Mouse (Mus musculus) MEL (cell line): ENCODE measurements at regions not wholly inside any gene's neighbourhood (a gene's known extent, or its start where the extent isn't known, plus 50 kb on each side); places are given as distances from the start of the nearest gene placed in this dataset.

Experiments used
- DNase-seq: peaks from one replicate; pipeline ENCODE4 v3.0.0; 2011; ENCODE audit warnings: low read depth, low spot score
- H3K27ac ChIP-seq: 2 replicates; pipeline ENCODE4 v1.5.1; 2012; ENCODE audit warnings: low read depth, mild to moderate bottlenecking, control low read depth, low read length, moderate library complexity; ENCODE audit not compliant: control insufficient read depth
- H3K27me3 ChIP-seq, 2 experiments: fragments of 150-350 bp in 1 of 2; sonication (generic) in 1 of 2; 2 replicates each; pipeline ENCODE4 v1.6.1; 2012; ENCODE audit warnings: low read length in 2 of 2, mild to moderate bottlenecking in 2 of 2, improper control_type of control experiment in 1 of 2, moderate library complexity in 1 of 2; ENCODE audit not compliant: insufficient read depth in 2 of 2, control insufficient read depth in 1 of 2
- H3K36me3 ChIP-seq, 2 experiments: 2 replicates each; pipeline ENCODE4 v1.6.1; 2012 to 2014; ENCODE audit warnings: low read length in 2 of 2, improper control_type of control experiment in 1 of 2, inconsistent platforms in 1 of 2, mild to moderate bottlenecking in 1 of 2; ENCODE audit not compliant: insufficient read depth in 2 of 2, control insufficient read depth in 1 of 2
- H3K4me1 ChIP-seq, 2 experiments: fragments of 150-350 bp in 1 of 2; sonication (generic) in 1 of 2; 2 replicates each; pipeline ENCODE4 v1.6.1; 2012; ENCODE audit warnings: low read length in 2 of 2, improper control_type of control experiment in 1 of 2, mild to moderate bottlenecking in 1 of 2; ENCODE audit not compliant: insufficient read depth in 2 of 2, control insufficient read depth in 1 of 2
- H3K4me3 ChIP-seq, 2 experiments: fragments of 150-350 bp in 1 of 2; sonication (generic) in 1 of 2; 2 replicates each; pipeline ENCODE4 v1.5.1; 2012; ENCODE audit warnings: low read depth in 2 of 2, low read length in 2 of 2, mild to moderate bottlenecking in 2 of 2, moderate library complexity in 2 of 2, control low read depth in 1 of 2, improper control_type of control experiment in 1 of 2; ENCODE audit not compliant: control insufficient read depth in 1 of 2, insufficient read depth in 1 of 2
- H3K79me2 ChIP-seq: 2 replicates; pipeline ENCODE4 v1.6.1; 2012; ENCODE audit warnings: mild to moderate bottlenecking, low read length, moderate library complexity; ENCODE audit not compliant: control insufficient read depth, poor library complexity, insufficient read depth
- H3K9ac ChIP-seq: 2 replicates; pipeline ENCODE4 v1.6.1; 2012; ENCODE audit warnings: low read depth, mild to moderate bottlenecking, control low read depth, low read length, moderate library complexity; ENCODE audit not compliant: control insufficient read depth, poor library complexity, severe bottlenecking
- H3K9me3 ChIP-seq: fragments of 150-350 bp; sonication (generic); replicated peaks from 2 replicates; pipeline ENCODE4 v1.6.1; 2012; ENCODE audit warnings: mild to moderate bottlenecking, low read length, improper control_type of control experiment, moderate library complexity; ENCODE audit not compliant: insufficient read depth
- CHD2 ChIP-seq: IDR thresholded peaks from 2 replicates; pipeline ENCODE4 v1.6.1; 2011; ENCODE audit warnings: low read length, improper control_type of control experiment
- ELF1 ChIP-seq: IDR thresholded peaks from 2 replicates; pipeline ENCODE4 v1.6.1; 2014; ENCODE audit warnings: low read depth, mild to moderate bottlenecking, inconsistent platforms, low read length, improper control_type of control experiment, moderate library complexity
- EP300 ChIP-seq, 2 experiments: IDR thresholded peaks; 2 replicates each; pipeline ENCODE4 v1.6.1; 2011; ENCODE audit warnings: improper control_type of control experiment in 2 of 2, low read length in 2 of 2, low read depth in 1 of 2, mild to moderate bottlenecking in 1 of 2
- ETS1 ChIP-seq: IDR thresholded peaks from 2 replicates; pipeline ENCODE4 v1.6.1; 2012; ENCODE audit warnings: low read depth, mild to moderate bottlenecking, inconsistent platforms, low read length, improper control_type of control experiment, moderate library complexity
- GABPA ChIP-seq: IDR thresholded peaks from 2 replicates; pipeline ENCODE4 v1.6.1; 2012; ENCODE audit warnings: low read depth, mild to moderate bottlenecking, inconsistent platforms, low read length, improper control_type of control experiment, moderate library complexity
- GATA1 ChIP-seq: IDR thresholded peaks from 2 replicates; pipeline ENCODE4 v1.6.1; 2011; ENCODE audit warnings: low read depth, low read length, improper control_type of control experiment
- MAFK ChIP-seq: IDR thresholded peaks from 2 replicates; pipeline ENCODE4 v1.6.1; 2011; ENCODE audit warnings: low read depth, mild to moderate bottlenecking, low read length, improper control_type of control experiment, borderline replicate concordance
- MAX ChIP-seq: IDR thresholded peaks from 2 replicates; pipeline ENCODE4 v1.6.1; 2011; ENCODE audit warnings: low read length, improper control_type of control experiment
- MEF2A ChIP-seq: IDR thresholded peaks from 2 replicates; pipeline ENCODE4 v1.6.1; 2014; ENCODE audit warnings: low read depth, mild to moderate bottlenecking, inconsistent platforms, low read length, improper control_type of control experiment; ENCODE audit not compliant: poor library complexity, insufficient replicate concordance, severe bottlenecking; ENCODE audit errors: extremely low read depth
- MXI1 ChIP-seq: IDR thresholded peaks from 2 replicates; pipeline ENCODE4 v1.6.1; 2011; ENCODE audit warnings: mild to moderate bottlenecking, low read depth, low read length, improper control_type of control experiment
- MYC ChIP-seq: IDR thresholded peaks from 2 replicates; pipeline ENCODE4 v1.6.1; 2011; ENCODE audit warnings: low read depth, mild to moderate bottlenecking, low read length, improper control_type of control experiment, moderate library complexity
- NELFE ChIP-seq: IDR thresholded peaks from 2 replicates; pipeline ENCODE4 v1.6.1; 2011; ENCODE audit warnings: low read depth, low read length, improper control_type of control experiment
- NRF1 ChIP-seq: IDR thresholded peaks from 2 replicates; pipeline ENCODE4 v1.6.1; 2014; ENCODE audit warnings: low read depth, mild to moderate bottlenecking, inconsistent platforms, low read length, improper control_type of control experiment, moderate library complexity; ENCODE audit not compliant: poor library complexity, insufficient read depth, severe bottlenecking
- POLR2A ChIP-seq, 2 experiments: IDR thresholded peaks; 2 replicates each; pipeline ENCODE4 v1.6.1; 2011 to 2012; ENCODE audit warnings: low read length in 2 of 2, mild to moderate bottlenecking in 2 of 2, control low read depth in 1 of 2, improper control_type of control experiment in 1 of 2, low read depth in 1 of 2, moderate library complexity in 1 of 2; ENCODE audit not compliant: control insufficient read depth in 1 of 2, insufficient read depth in 1 of 2, poor library complexity in 1 of 2
- RAD21 ChIP-seq: IDR thresholded peaks from 2 replicates; pipeline ENCODE4 v1.6.1; 2011; ENCODE audit warnings: mild to moderate bottlenecking, low read depth, low read length, improper control_type of control experiment
- RCOR1 ChIP-seq: IDR thresholded peaks from 2 replicates; pipeline ENCODE4 v1.6.1; 2012; ENCODE audit warnings: low read depth, mild to moderate bottlenecking, inconsistent platforms, low read length, improper control_type of control experiment
- SMC3 ChIP-seq: IDR thresholded peaks from 2 replicates; pipeline ENCODE4 v1.6.1; 2011; ENCODE audit warnings: low read depth, low read length, improper control_type of control experiment
- TAL1 ChIP-seq: IDR thresholded peaks from 2 replicates; pipeline ENCODE4 v1.6.1; 2012; ENCODE audit warnings: mild to moderate bottlenecking, inconsistent platforms, low read length, moderate library complexity, mixed read lengths
- UBTF ChIP-seq: IDR thresholded peaks from 2 replicates; pipeline ENCODE4 v1.6.1; 2012; ENCODE audit warnings: low read depth, mild to moderate bottlenecking, inconsistent platforms, low read length, improper control_type of control experiment, moderate library complexity, borderline replicate concordance; ENCODE audit not compliant: insufficient read depth
- USF2 ChIP-seq, 2 experiments: IDR thresholded peaks; 2 replicates each; pipeline ENCODE4 v1.6.1; 2011 to 2012; ENCODE audit warnings: improper control_type of control experiment in 2 of 2, low read length in 2 of 2, borderline replicate concordance in 1 of 2, inconsistent platforms in 1 of 2, low read depth in 1 of 2, mild to moderate bottlenecking in 1 of 2; ENCODE audit not compliant: insufficient read depth in 1 of 2
- ZC3H11A ChIP-seq: IDR thresholded peaks from 2 replicates; pipeline ENCODE4 v1.6.1; 2012; ENCODE audit warnings: low read depth, mild to moderate bottlenecking, inconsistent platforms, low read length, improper control_type of control experiment

GRCm38 (mm10) chr17:87865439-87865838, 55.3 kb upstream of the Rpl36-ps4 start:
- Histone ChIP-seq H3K9me3 (no peaks in the 10 kb centered on the region), H3K4me3 (no peak overlapping the region), H3K27ac (no peak overlapping the region), H3K4me1 (no peaks in the 10 kb centered on the region; a peak in 1 of 4 replicates), H3K9ac (no peak overlapping the region)
- TF ChIP-seq RAD21: no peak
- no peak for TF ChIP-seq POLR2A (IDR thresholded peaks at IDR 0.05; ENCODE audit: control insufficient read depth in 1 of 2, insufficient read depth in 1 of 2, low read depth in 1 of 2, low read length in 2 of 2, poor library complexity in 1 of 2)
- no peak for TF ChIP-seq GABPA
- TF ChIP-seq RCOR1: no peak
- TF ChIP-seq ZC3H11A: no peak
- TF ChIP-seq NELFE: no peak
- TF ChIP-seq USF2 (IDR thresholded peaks at IDR 0.05; ENCODE audit: borderline replicate concordance in 1 of 2, insufficient read depth in 1 of 2, low read depth in 1 of 2, low read length in 2 of 2): no peak
- TF ChIP-seq, all 39 proteins: peak for 0
- no peaks in the 10 kb centered on the region for H3K79me2 ChIP-seq
- no peaks in the 10 kb centered on the region for H3K27me3 ChIP-seq
- no peaks in the 10 kb centered on the region for H3K36me3 ChIP-seq
- no peak for DNase-seq

GRCm38 (mm10) chr17:87864842-87865241, 55.9 kb upstream of the Rpl36-ps4 start:
- H3K27me3 ChIP-seq: no peaks in the 10 kb centered on the region
- no peaks in the 10 kb centered on the region for H3K9me3 ChIP-seq
- no peaks in the 10 kb centered on the region for H3K79me2 ChIP-seq
- H3K4me1 ChIP-seq: no peaks in the 10 kb centered on the region; a peak in 1 of 4 replicates
- no peak for TF ChIP-seq ETS1
- no peak for DNase-seq
- H3K36me3 ChIP-seq: no peaks in the 10 kb centered on the region
- H3K27ac ChIP-seq: no peak overlapping the region
- no peak overlapping the region for H3K4me3 ChIP-seq
- no peak overlapping the region for H3K9ac ChIP-seq

- Histone ChIP-seq H3K4me3 (no peak overlapping the region), H3K27me3 (no peaks in the 10 kb centered on the region), H3K9me3 (no peaks in the 10 kb centered on the region), H3K79me2 (no peaks in the 10 kb centered on the region), H3K9ac (no peak overlapping the region), H3K27ac (no peak overlapping the region), H3K4me1 (no peaks in the 10 kb centered on the region; a peak in 1 of 4 replicates), H3K36me3 (no peaks in the 10 kb centered on the region)
- no peak for DNase-seq
- TF ChIP-seq MAX (no peak), MYC (no peak), UBTF (no peak), MXI1 (no peak), EP300 (IDR thresholded peaks at IDR 0.05; ENCODE audit: low read depth in 1 of 2, low read length in 2 of 2) (no peak), TAL1 (no peak), MEF2A (no peak), CHD2 (no peak), ELF1 (no peak), RCOR1 (no peak), POLR2A (IDR thresholded peaks at IDR 0.05; ENCODE audit: control insufficient read depth in 1 of 2, insufficient read depth in 1 of 2, low read depth in 1 of 2, low read length in 2 of 2, poor library complexity in 1 of 2) (no peak), MAFK (no peak), RAD21 (no peak), SMC3 (no peak), ETS1 (no peak), NELFE (no peak), GATA1 (no peak), NRF1 (no peak)
Observed at GRCm38 (mm10) chr17:87861587-87861986, 59.2 kb upstream of the Rpl36-ps4 start.
